Mouse (Mus musculus) limb, embryonic 14.5 days (tissue): ENCODE results near the gene Tmem108. TPM values are rescaled to one million over a fixed set of nuclear protein-coding genes. Genes with fewer than 3 reads are reported as not detected.

Experiments
- ATAC-seq: fragments of 200-750 bp; cut with Nextera tagmentation; 2 replicates; pipeline ENCODE4 v1.8.0; 2017; ENCODE audit warnings: low read depth, moderate number of reproducible peaks, moderate TSS enrichment; ENCODE audit not compliant: low FRiP score
- DNase-seq: peaks from one replicate; pipeline ENCODE4 v3.0.0-alpha.2; 2015; ENCODE audit warnings: low spot score
- H3K27ac ChIP-seq: fragments of 300-500 bp; sonication (generic); replicated peaks from 2 replicates; pipeline ENCODE4 v1.5.1; 2014; ENCODE audit warnings: low read depth, mild to moderate bottlenecking, low read length, moderate library complexity, mixed read lengths
- H3K27me3 ChIP-seq: fragments of 300-500 bp; sonication (generic); 2 replicates; pipeline ENCODE4 v1.6.1; 2014; ENCODE audit warnings: low read length, mixed read lengths; ENCODE audit not compliant: control insufficient read depth, insufficient read depth
- H3K36me3 ChIP-seq: fragments of 300-500 bp; sonication (generic); 2 replicates; pipeline ENCODE4 v1.6.1; 2014; ENCODE audit warnings: mild to moderate bottlenecking, low read length, moderate library complexity, mixed read lengths; ENCODE audit not compliant: control insufficient read depth, insufficient read depth
- H3K4me1 ChIP-seq: fragments of 300-500 bp; sonication (generic); 2 replicates; pipeline ENCODE4 v1.6.1; 2014; ENCODE audit warnings: antibody characterized with exemption, low read length, mixed read lengths; ENCODE audit not compliant: control insufficient read depth, insufficient read depth
- H3K4me2 ChIP-seq: fragments of 300-500 bp; sonication (generic); replicated peaks from 2 replicates; pipeline ENCODE4 v1.6.1; 2014; ENCODE audit warnings: low read depth, mild to moderate bottlenecking, low read length, moderate library complexity; ENCODE audit not compliant: severe bottlenecking
- H3K4me3 ChIP-seq: fragments of 300-500 bp; sonication (generic); replicated peaks from 2 replicates; pipeline ENCODE4 v1.5.1; 2014; ENCODE audit warnings: low read length
- H3K9ac ChIP-seq: fragments of 300-500 bp; sonication (generic); 2 replicates; pipeline ENCODE4 v1.6.1; 2014; ENCODE audit warnings: mild to moderate bottlenecking, low read depth, low read length, moderate library complexity; ENCODE audit not compliant: severe bottlenecking
- H3K9me3 ChIP-seq: fragments of 300-500 bp; sonication (generic); 2 replicates; pipeline ENCODE4 v1.6.1; 2016; ENCODE audit warnings: low read length; ENCODE audit not compliant: control insufficient read depth
- POLR2A ChIP-seq: fragments of 200-500 bp; IDR thresholded peaks from 2 replicates; pipeline ENCODE4 v1.8.0; 2012; ENCODE audit warnings: inconsistent platforms, mild to moderate bottlenecking, moderate library complexity, borderline replicate concordance; ENCODE audit not compliant: insufficient read depth, insufficient read length; ENCODE audit errors: extremely low read depth
- WGBS: fragments of 180-500 bp; shearing (Covaris S2); extraction: QIAGEN DNeasy Blood & Tissue Kit; methylation state at CpG from one replicate; pipeline ENCODE4 v1.1.7; 2014; 5-methylcytosine and 5-hydroxymethylcytosine counted together
- polyA plus RNA-seq, 2 experiments: library from polyadenylated mRNA; depleted of rRNA in 1 of 2; stranded (reverse) in 1 of 2; unstranded in 1 of 2; fragments of >200 nt; fragmentation: Nextera tagmentation in 1 of 2; extraction: Ambion mirVana in 1 of 2; gene quantifications; 2 replicates each; pipeline versions ENCODE4 v1.2.1 to v1.2.3; 2012 to 2014

Tmem108 gene
- polyA plus RNA-seq, 2 experiments, result 8.9 to 14.8 TPM

DNA sequence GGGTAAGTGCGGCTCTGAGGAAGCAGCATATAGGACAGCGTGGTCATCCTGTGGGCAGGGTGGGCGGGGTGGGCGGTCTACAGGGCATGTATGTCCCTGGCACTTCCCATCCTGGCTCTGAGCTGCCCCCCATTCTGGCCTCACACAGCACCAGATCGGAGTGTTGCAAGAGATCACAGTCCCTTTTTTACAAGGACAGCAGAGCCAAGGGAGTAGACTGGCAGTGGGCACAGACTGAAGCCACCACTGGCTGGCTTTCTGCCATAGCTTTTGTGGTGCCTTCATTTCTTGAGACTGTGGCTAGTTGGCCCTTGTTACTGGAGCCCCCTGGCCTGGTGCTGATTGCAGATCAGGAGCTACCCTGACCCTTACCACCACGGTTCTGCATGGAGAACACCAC lies 275.4 kb downstream of the Tmem108 start:
- Histone ChIP-seq H3K4me1 (peaks cover 19% of the 10 kb centered on the region; the same call in 1 of the 2 replicates), H3K36me3 (no peaks in the 10 kb centered on the region), H3K9ac (no peak overlapping the region), H3K4me3 (no peak overlapping the region), H3K27me3 (no peaks in the 10 kb centered on the region), H3K27ac (no peak overlapping the region), H3K9me3 (no peaks in the 10 kb centered on the region), H3K4me2 (no peak overlapping the region)
- WGBS, result 76% methylated on average over 5 of the region's 6 CpGs
- no peak for DNase-seq
- no peak for ATAC-seq
- TF ChIP-seq POLR2A, result no peak

- Histone ChIP-seq H3K4me1 (peaks cover 22% of the 10 kb centered on the region; the same call in 1 of the 2 replicates), H3K27me3 (no peaks in the 10 kb centered on the region), H3K36me3 (no peaks in the 10 kb centered on the region), H3K27ac (0 out of 2 replicates have a peak overlapping the region, but pooled peaks have one; percentile 33), H3K4me2 (0 out of 2 replicates have a peak overlapping the region, but pooled peaks have one; percentile 2), H3K9ac (no peak overlapping the region; the same call in 1 of the 2 replicates), H3K9me3 (no peaks in the 10 kb centered on the region), H3K4me3 (no peak overlapping the region)
- ATAC-seq, result no peak
- peak; percentile 34 for DNase-seq
- WGBS, result 15% methylated on average over 8 of the region's 8 CpGs
- no peak for TF ChIP-seq POLR2A
These were observed 276.0 kb downstream of the Tmem108 start for GRCm38 (mm10) chr9:103485606-103486005.

DNA sequence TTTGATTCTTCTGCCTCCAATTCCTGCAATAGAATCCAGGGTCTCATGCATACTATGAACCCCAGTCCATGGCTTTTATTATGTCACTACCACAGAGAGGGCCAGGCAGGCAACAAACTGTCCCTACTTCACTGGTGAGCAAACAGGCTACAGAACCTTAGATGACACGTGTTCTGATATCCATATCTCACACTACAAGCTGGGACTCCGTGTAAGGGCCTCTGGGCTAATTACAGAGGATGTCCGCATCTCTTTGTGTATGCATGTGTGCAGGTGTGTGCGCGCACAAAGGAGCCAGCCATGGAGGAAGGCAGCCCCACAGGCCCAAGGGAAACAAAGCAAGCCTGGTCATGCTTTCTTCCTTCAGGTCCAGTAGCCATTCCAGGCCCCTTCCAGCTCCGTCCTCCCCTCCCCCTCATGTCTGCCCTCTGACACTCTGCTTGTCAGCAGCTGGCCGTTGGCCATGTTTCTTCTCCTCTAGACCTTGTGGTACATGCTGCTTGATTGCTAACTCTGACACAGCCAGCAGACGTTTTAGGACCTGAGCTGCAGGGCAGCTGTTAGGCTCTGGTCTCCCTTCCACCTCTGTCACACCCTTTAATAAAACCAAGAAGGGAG lies 280.9 kb downstream of the Tmem108 start:
- TF ChIP-seq POLR2A, result no peak
- 57% methylated on average over 7 of the region's 8 CpGs for WGBS
- Histone ChIP-seq H3K36me3 (no peaks in the 10 kb centered on the region), H3K27ac (no peak overlapping the region), H3K4me1 (peaks cover 11% of the 10 kb centered on the region; the same call in 1 of the 2 replicates), H3K4me2 (no peak overlapping the region), H3K4me3 (no peak overlapping the region), H3K9ac (no peak overlapping the region), H3K9me3 (no peaks in the 10 kb centered on the region), H3K27me3 (no peaks in the 10 kb centered on the region)
- 0 out of 2 replicates have a peak, but pooled peaks have one; percentile 16 for ATAC-seq
- DNase-seq, result no peak

- no peak within 1 kb of the TSS for H3K4me2 ChIP-seq
- H3K4me1 ChIP-seq, result 0 out of 2 replicates have a peak, but pooled peaks cover 6% of the 10 kb centered on the region
- H3K9me3 ChIP-seq, result no peaks in the 10 kb centered on the region
- DNase-seq (no peak), ATAC-seq (no peak)
- 68% methylated on average over 9 of the region's 9 CpGs for WGBS
- no peak within 1 kb of the TSS for H3K4me3 ChIP-seq
- TF ChIP-seq POLR2A, result no peak
- no peaks in the 10 kb centered on the region for H3K36me3 ChIP-seq
- H3K27me3 ChIP-seq, result no peaks in the 10 kb centered on the region
- no peak within 1 kb of the TSS for H3K9ac ChIP-seq
- H3K27ac ChIP-seq, result no peak within 1 kb of the TSS
These were observed 281.5 kb downstream of the Tmem108 start, which contains the start of gene Bfsp2 for GRCm38 (mm10) chr9:103480044-103480576. Bfsp2 (minus strand) TSS chr9:103480420.

- no peaks in the 10 kb centered on the region for H3K9me3 ChIP-seq
- no peak overlapping the region for H3K4me3 ChIP-seq
- no peak overlapping the region for H3K4me2 ChIP-seq
- 86% methylated on average over 6 of the region's 6 CpGs for WGBS
- ATAC-seq (no peak), DNase-seq (no peak)
- H3K36me3 ChIP-seq, result no peaks in the 10 kb centered on the region
- no peak for TF ChIP-seq POLR2A
- no peak overlapping the region for H3K27ac ChIP-seq
- H3K4me1 ChIP-seq, result peaks cover 16% of the 10 kb centered on the region; the same call in 1 of the 2 replicates
- no peaks in the 10 kb centered on the region for H3K27me3 ChIP-seq
- H3K9ac ChIP-seq, result no peak overlapping the region
These were observed 286.2 kb downstream of the Tmem108 start for GRCm38 (mm10) chr9:103475414-103475813.
